Mouse (Mus musculus) ES-E14 (cell line): Measurements from ENCODE around the gene Dpy30. TPM values are rescaled to one million over a fixed set of nuclear protein-coding genes. Genes with fewer than 3 reads are reported as not detected.

Experiments used
- DNase-seq: peaks from one replicate; pipeline ENCODE4 v3.0.0-alpha.2; 2013; ENCODE audit warnings: low read depth, low spot score
- H3K27ac ChIP-seq: 2 replicates; pipeline ENCODE4 v1.5.1; 2012; ENCODE audit warnings: low read depth, mild to moderate bottlenecking, low read length, moderate library complexity, mixed read lengths; ENCODE audit not compliant: poor library complexity, insufficient read depth, severe bottlenecking
- H3K36me3 ChIP-seq: 2 replicates; pipeline ENCODE4 v1.6.1; 2012; ENCODE audit warnings: mild to moderate bottlenecking, low read length, moderate library complexity, mixed read lengths; ENCODE audit not compliant: control insufficient read depth, poor library complexity, insufficient read depth, severe bottlenecking
- H3K4me1 ChIP-seq, 2 experiments: fragments of 150-350 bp in 1 of 2; sonication (generic) in 1 of 2; 2 replicates each; pipeline ENCODE4 v1.6.1; 2012; ENCODE audit warnings: low read length in 2 of 2, mild to moderate bottlenecking in 1 of 2, mixed read lengths in 1 of 2; ENCODE audit not compliant: control insufficient read depth in 2 of 2, insufficient read depth in 2 of 2, poor library complexity in 1 of 2
- H3K4me3 ChIP-seq, 2 experiments: fragments of 150-350 bp in 1 of 2; sonication (generic) in 1 of 2; 2 replicates each; pipeline ENCODE4 v1.5.1; 2012; ENCODE audit warnings: low read length in 2 of 2, low read depth in 1 of 2, mild to moderate bottlenecking in 1 of 2, mixed read lengths in 1 of 2; ENCODE audit not compliant: insufficient read depth in 1 of 2, poor library complexity in 1 of 2, severe bottlenecking in 1 of 2
- H3K9ac ChIP-seq: 2 replicates; pipeline ENCODE4 v1.6.1; 2012; ENCODE audit warnings: low read depth, mild to moderate bottlenecking, low read length, mixed read lengths; ENCODE audit not compliant: poor library complexity, insufficient read depth, severe bottlenecking
- H3K9me3 ChIP-seq: fragments of 150-350 bp; sonication (generic); 2 replicates; pipeline ENCODE4 v1.6.1; 2012; ENCODE audit warnings: low read depth, mild to moderate bottlenecking, low read length; ENCODE audit not compliant: control insufficient read depth, insufficient read depth
- CHD2 ChIP-seq: IDR thresholded peaks from 2 replicates; pipeline ENCODE4 v1.6.1; 2014; ENCODE audit warnings: mild to moderate bottlenecking, low read depth, low read length, inconsistent platforms
- HCFC1 ChIP-seq: IDR thresholded peaks from 2 replicates; pipeline ENCODE4 v1.6.1; 2012; ENCODE audit warnings: low read length, inconsistent platforms, borderline replicate concordance; ENCODE audit not compliant: insufficient read depth
- MAFK ChIP-seq: IDR thresholded peaks from 2 replicates; pipeline ENCODE4 v1.6.1; 2014; ENCODE audit warnings: mild to moderate bottlenecking, low read depth, low read length, inconsistent platforms; ENCODE audit not compliant: insufficient read depth
- ZC3H11A ChIP-seq: IDR thresholded peaks from 2 replicates; pipeline ENCODE4 v1.6.1; 2012; ENCODE audit warnings: low read depth, mild to moderate bottlenecking, inconsistent platforms, low read length, borderline replicate concordance
- ZNF384 ChIP-seq: IDR thresholded peaks from 2 replicates; pipeline ENCODE4 v1.6.1; 2012; ENCODE audit warnings: low read depth, low read length, inconsistent platforms
- in situ Hi-C, 2 experiments: fragments of 600-800 bp; cut with MboI; formaldehyde crosslinking; loops; one replicate each; pipeline ENCODE4 v1.15.1; 2025; ENCODE audit warnings: low sequenced_read_pairs in 2 of 2, inconsistent platforms in 1 of 2; ENCODE audit not compliant: unreplicated experiment in 2 of 2
- total RNA-seq: library from RNA; depleted of rRNA; stranded (reverse); fragments of 300-350 nt; gene quantifications from 2 replicates; pipeline ENCODE4 v1.2.3, GENCODE M21; 2012

Gene Dpy30
- total RNA-seq, 1 experiment = 180 TPM

DNA sequence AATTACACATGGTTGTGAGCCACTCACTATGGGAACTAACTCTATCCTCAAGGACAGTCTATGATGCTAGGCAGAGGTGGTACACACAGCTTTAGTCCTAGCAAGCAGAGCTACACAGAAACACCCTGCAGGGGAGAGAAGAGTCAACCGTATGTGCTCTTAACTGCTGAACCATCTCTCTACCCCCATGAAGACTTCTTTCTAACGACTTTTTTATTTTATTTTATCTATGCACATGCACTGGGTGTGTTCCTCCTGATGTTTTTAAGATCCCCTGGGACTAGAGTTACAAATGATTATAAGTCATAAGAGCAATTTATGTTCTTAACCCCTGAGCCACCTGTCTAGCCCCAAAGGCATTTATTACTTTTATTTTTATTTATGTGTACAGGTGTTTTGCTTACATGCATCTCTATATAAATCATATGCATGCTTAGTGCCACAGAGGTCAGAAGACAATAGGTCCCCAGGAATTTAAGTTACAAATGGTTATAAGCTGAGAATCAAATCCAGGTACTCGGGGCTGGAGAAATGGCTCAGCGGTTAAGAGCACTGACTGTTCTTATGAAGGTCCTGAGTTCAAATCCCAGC, 37.5 kb downstream of the Dpy30 start:
- Histone ChIP-seq H3K9ac (no peak overlapping the region), H3K27ac (no peak overlapping the region), H3K4me3 (no peak overlapping the region), H3K9me3 (no peaks in the 10 kb centered on the region), H3K4me1 (peaks cover 6 to 8% of the 10 kb centered on the region in 2 experiments), H3K36me3 (peaks cover 2% of the 10 kb centered on the region; the same call in 1 of the 2 replicates)
- DNase-seq = no peak
- TF ChIP-seq CHD2 (no peak), MAFK (no peak)
- in situ Hi-C loops = no loop called here

- Histone ChIP-seq H3K36me3 (peaks cover 2% of the 10 kb centered on the region), H3K27ac (no peak overlapping the region), H3K4me1 (peaks cover 5 to 8% of the 10 kb centered on the region in 2 experiments), H3K9me3 (no peaks in the 10 kb centered on the region), H3K9ac (no peak overlapping the region), H3K4me3 (no peak overlapping the region)
- DNase-seq = no peak
- TF ChIP-seq HCFC1 (no peak), ZC3H11A (no peak), CHD2 (no peak), ZNF384 (no peak), MAFK (no peak)
- in situ Hi-C loops = no loop called here
Measured at GRCm38 (mm10) chr17:74285730-74286129, 38.0 kb downstream of the Dpy30 start.

GRCm38 (mm10) chr17:74284397-74285115, 39.2 kb downstream of the Dpy30 start:
- TF ChIP-seq CHD2 = no peak
- no peak for TF ChIP-seq MAFK
- no peak for TF ChIP-seq HCFC1
- TF ChIP-seq ZC3H11A = no peak
- no peak for TF ChIP-seq ZNF384
- Histone ChIP-seq H3K36me3 (peaks cover 2% of the 10 kb centered on the region), H3K4me3 (no peak overlapping the region), H3K27ac (no peak overlapping the region; the same call in 1 of the 2 replicates), H3K9ac (no peak overlapping the region), H3K4me1 (peaks cover 1 to 8% of the 10 kb centered on the region in 2 experiments), H3K9me3 (no peaks in the 10 kb centered on the region)
- in situ Hi-C loops = no loop called here
- no peak for DNase-seq

GRCm38 (mm10) chr17:74282024-74282423, 41.7 kb downstream of the Dpy30 start:
- no peak for DNase-seq
- in situ Hi-C loops = no loop called here

More at GRCm38 (mm10) chr17:74282024-74282423, 41.7 kb downstream of the Dpy30 start:
- no peaks in the 10 kb centered on the region for H3K9me3 ChIP-seq
- TF ChIP-seq ZNF384 (no peak), MAFK (no peak), ZC3H11A (no peak), CHD2 (no peak), HCFC1 (no peak)
- H3K9ac ChIP-seq = no peak overlapping the region
- peaks cover 2 to 8% of the 10 kb centered on the region in 2 experiments; a peak in 3 of 4 replicates for H3K4me1 ChIP-seq
- H3K4me3 ChIP-seq = no peak overlapping the region
- H3K27ac ChIP-seq = no peak overlapping the region
- no peaks in the 10 kb centered on the region; the same call in 1 of the 2 replicates for H3K36me3 ChIP-seq
